Mouse (Mus musculus): ENCODE results near the gene Capza1. TPM values are rescaled to one million over a fixed set of nuclear protein-coding genes. Genes with fewer than 3 reads are reported as not detected.

Capza1 gene
- total and polyA plus RNA-seq, 3 experiments = 18.3 to 36.6 (median 30.1) TPM

GRCm38 (mm10) chr3:104856106-104856505, 8.2 kb downstream of the Capza1 start:
- H3K4me3 ChIP-seq = no peak overlapping the region
- no peak for DNase-seq
- 34% methylated on average over 1 of the region's 1 CpGs for WGBS
- H3K79me2 ChIP-seq (replicated peaks; ENCODE audit: control insufficient read depth, insufficient read depth, low read length) = peaks cover 5% of the 10 kb centered on the region
- TF ChIP-seq EP300 (IDR thresholded peaks at IDR 0.05; ENCODE audit: insufficient read depth, low read depth, low read length) (no peak), POLR2A (IDR thresholded peaks at IDR 0.05; ENCODE audit: insufficient read depth, low read depth, low read length) (no peak), CTCF (IDR thresholded peaks at IDR 0.05) (no peak)
- no peak overlapping the region for H3K27ac ChIP-seq
- no peak overlapping the region for H3K9ac ChIP-seq (ENCODE audit: low read depth, low read length)
- H3K36me3 ChIP-seq (ENCODE audit: control insufficient read depth, insufficient read depth, low read length) = peaks cover 34% of the 10 kb centered on the region
- peaks cover 9% of the 10 kb centered on the region for H3K4me1 ChIP-seq (ENCODE audit: control insufficient read depth, insufficient read depth, low read length)
- H3K27me3 ChIP-seq (ENCODE audit: control insufficient read depth, insufficient read depth, low read length) = no peaks in the 10 kb centered on the region
- intact Hi-C loops (cut with DNase I) = no loop called here

- Histone ChIP-seq H3K27ac (no peak overlapping the region), H3K4me3 (no peak overlapping the region), H3K4me1 (ENCODE audit: control insufficient read depth, insufficient read depth, low read length) (peaks cover 7% of the 10 kb centered on the region), H3K79me2 (replicated peaks; ENCODE audit: control insufficient read depth, insufficient read depth, low read length) (peaks cover 5% of the 10 kb centered on the region), H3K9ac (ENCODE audit: low read depth, low read length) (no peak overlapping the region), H3K27me3 (ENCODE audit: control insufficient read depth, insufficient read depth, low read length) (no peaks in the 10 kb centered on the region), H3K36me3 (ENCODE audit: control insufficient read depth, insufficient read depth, low read length) (peaks cover 27% of the 10 kb centered on the region)
- TF ChIP-seq EP300 (IDR thresholded peaks at IDR 0.05; ENCODE audit: insufficient read depth, low read depth, low read length) = no peak
- no peak for TF ChIP-seq POLR2A (IDR thresholded peaks at IDR 0.05; ENCODE audit: insufficient read depth, low read depth, low read length)
- no peak for TF ChIP-seq CTCF (IDR thresholded peaks at IDR 0.05)
- no peak for DNase-seq
- intact Hi-C loops (cut with DNase I) = no loop called here
Observed at GRCm38 (mm10) chr3:104854866-104855265, 9.4 kb downstream of the Capza1 start.

GRCm38 (mm10) chr3:104854465-104854864, 9.8 kb downstream of the Capza1 start:
- 68% methylated on average over 1 of the region's 1 CpGs for WGBS
- intact Hi-C loops (cut with DNase I) = no loop called here
- Histone ChIP-seq H3K36me3 (ENCODE audit: control insufficient read depth, insufficient read depth, low read length) (peaks cover 24% of the 10 kb centered on the region), H3K9ac (ENCODE audit: low read depth, low read length) (no peak overlapping the region), H3K27me3 (ENCODE audit: control insufficient read depth, insufficient read depth, low read length) (no peaks in the 10 kb centered on the region), H3K79me2 (replicated peaks; ENCODE audit: control insufficient read depth, insufficient read depth, low read length) (peaks cover 5% of the 10 kb centered on the region), H3K4me3 (no peak overlapping the region), H3K27ac (no peak overlapping the region), H3K4me1 (ENCODE audit: control insufficient read depth, insufficient read depth, low read length) (peaks cover 7% of the 10 kb centered on the region)
- no peak for TF ChIP-seq CTCF (IDR thresholded peaks at IDR 0.05)
- TF ChIP-seq POLR2A (IDR thresholded peaks at IDR 0.05; ENCODE audit: insufficient read depth, low read depth, low read length) = no peak
- no peak for TF ChIP-seq EP300 (IDR thresholded peaks at IDR 0.05; ENCODE audit: insufficient read depth, low read depth, low read length)
- DNase-seq = no peak

GRCm38 (mm10) chr3:104846601-104847000, 17.7 kb downstream of the Capza1 start:
- H3K4me3 ChIP-seq = no peak overlapping the region
- no peak overlapping the region for H3K27ac ChIP-seq
- no peaks in the 10 kb centered on the region for H3K27me3 ChIP-seq (ENCODE audit: control insufficient read depth, insufficient read depth, low read length)
- 0 out of 2 replicates have a peak, but pooled peaks cover 1% of the 10 kb centered on the region for H3K4me1 ChIP-seq (ENCODE audit: control insufficient read depth, insufficient read depth, low read length)
- TF ChIP-seq CTCF (IDR thresholded peaks at IDR 0.05) (no peak), POLR2A (IDR thresholded peaks at IDR 0.05; ENCODE audit: insufficient read depth, low read depth, low read length) (no peak), EP300 (IDR thresholded peaks at IDR 0.05; ENCODE audit: insufficient read depth, low read depth, low read length) (no peak)
- peak in 1 of 2 experiments; percentile 4 for DNase-seq
- no peak overlapping the region for H3K9ac ChIP-seq (ENCODE audit: low read depth, low read length)
- no peaks in the 10 kb centered on the region for H3K36me3 ChIP-seq (ENCODE audit: control insufficient read depth, insufficient read depth, low read length)
- WGBS = 64% methylated on average over 4 of the region's 4 CpGs
- H3K79me2 ChIP-seq (replicated peaks; ENCODE audit: control insufficient read depth, insufficient read depth, low read length) = peaks cover 5% of the 10 kb centered on the region
- intact Hi-C loops (cut with DNase I) = no loop called here

- no peak for DNase-seq
- Histone ChIP-seq H3K4me1 (ENCODE audit: control insufficient read depth, insufficient read depth, low read length) (no peaks in the 10 kb centered on the region), H3K9ac (ENCODE audit: low read depth, low read length) (no peak overlapping the region), H3K27ac (no peak overlapping the region), H3K79me2 (replicated peaks; ENCODE audit: control insufficient read depth, insufficient read depth, low read length) (no peaks in the 10 kb centered on the region; the same call in 1 of the 2 replicates), H3K27me3 (ENCODE audit: control insufficient read depth, insufficient read depth, low read length) (no peaks in the 10 kb centered on the region), H3K36me3 (ENCODE audit: control insufficient read depth, insufficient read depth, low read length) (no peaks in the 10 kb centered on the region; the same call in 1 of the 2 replicates), H3K4me3 (no peak overlapping the region)
- no peak for TF ChIP-seq POLR2A (IDR thresholded peaks at IDR 0.05; ENCODE audit: insufficient read depth, low read depth, low read length)
- TF ChIP-seq CTCF (IDR thresholded peaks at IDR 0.05) = no peak
- no peak for TF ChIP-seq EP300 (IDR thresholded peaks at IDR 0.05; ENCODE audit: insufficient read depth, low read depth, low read length)
- 92% methylated on average over 5 of the region's 5 CpGs for WGBS
- intact Hi-C loops (cut with DNase I) = no loop called here
Observed at GRCm38 (mm10) chr3:104841049-104841448, 23.3 kb downstream of the Capza1 start.

- TF ChIP-seq CTCF (IDR thresholded peaks at IDR 0.05) (no peak), EP300 (IDR thresholded peaks at IDR 0.05; ENCODE audit: insufficient read depth, low read depth, low read length) (no peak), POLR2A (IDR thresholded peaks at IDR 0.05; ENCODE audit: insufficient read depth, low read depth, low read length) (no peak)
Observed at GRCm38 (mm10) chr3:104835797-104836196, 28.5 kb downstream of the Capza1 start.

More at GRCm38 (mm10) chr3:104835797-104836196, 28.5 kb downstream of the Capza1 start:
- H3K27ac ChIP-seq = no peak overlapping the region
- WGBS = 93% methylated on average over 3 of the region's 3 CpGs
- no peak overlapping the region for H3K4me3 ChIP-seq
- H3K4me1 ChIP-seq (ENCODE audit: control insufficient read depth, insufficient read depth, low read length) = no peaks in the 10 kb centered on the region; the same call in 1 of the 2 replicates
- H3K27me3 ChIP-seq (ENCODE audit: control insufficient read depth, insufficient read depth, low read length) = no peaks in the 10 kb centered on the region
- no peak for DNase-seq
- peaks cover 3% of the 10 kb centered on the region for H3K36me3 ChIP-seq (ENCODE audit: control insufficient read depth, insufficient read depth, low read length)
- intact Hi-C loops (cut with DNase I) = no loop called here
- H3K9ac ChIP-seq (ENCODE audit: low read depth, low read length) = no peak overlapping the region
- H3K79me2 ChIP-seq (replicated peaks; ENCODE audit: control insufficient read depth, insufficient read depth, low read length) = no peaks in the 10 kb centered on the region
